Mouse (Mus musculus) lung, postnatal 0 days (tissue): Measurements from ENCODE around the gene Mroh2a.

Experiments
- CTCF ChIP-seq: IDR thresholded peaks from 2 replicates; pipeline ENCODE4 v1.5.1; 2016; ENCODE audit warnings: antibody characterized with exemption, mild to moderate bottlenecking
- EP300 ChIP-seq: IDR thresholded peaks from 2 replicates; pipeline ENCODE4 v1.6.1; 2016; ENCODE audit warnings: antibody characterized with exemption, mild to moderate bottlenecking, control low read depth

DNA sequence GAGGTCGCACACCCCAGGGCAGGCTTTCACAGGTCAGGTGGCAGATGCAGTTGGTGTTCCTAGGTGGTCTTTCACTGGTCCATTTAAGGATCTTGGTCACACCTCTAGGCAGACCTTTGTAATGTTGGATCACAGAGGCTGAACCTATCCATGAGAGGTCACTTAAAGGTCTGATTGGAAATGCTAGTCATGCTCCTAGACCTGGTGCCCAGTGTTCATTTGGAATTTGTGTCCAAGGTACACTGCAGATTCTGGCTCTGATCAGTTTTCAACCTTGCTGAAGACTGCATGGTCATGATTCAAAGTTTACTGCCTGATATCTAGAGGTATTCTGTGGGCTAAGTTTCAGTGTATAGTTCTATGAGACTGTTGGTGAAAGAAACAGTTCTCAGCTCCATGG lies 47.1 kb upstream of the Mroh2a start:
- TF ChIP-seq CTCF, result no peak
- no peak for TF ChIP-seq EP300
